Mouse (Mus musculus) E14TG2a.4 (cell line): ENCODE measurements around the gene Lin52.

ENCODE experiments used
- CTCF ChIP-seq: conservative IDR thresholded peaks from 2 replicates; pipeline ENCODE4 v1.5.1; 2014; ENCODE audit warnings: low read length
- POU5F1 ChIP-seq: IDR thresholded peaks from 2 replicates; pipeline ENCODE4 v1.6.1; 2014; ENCODE audit warnings: low read length, borderline replicate concordance

DNA sequence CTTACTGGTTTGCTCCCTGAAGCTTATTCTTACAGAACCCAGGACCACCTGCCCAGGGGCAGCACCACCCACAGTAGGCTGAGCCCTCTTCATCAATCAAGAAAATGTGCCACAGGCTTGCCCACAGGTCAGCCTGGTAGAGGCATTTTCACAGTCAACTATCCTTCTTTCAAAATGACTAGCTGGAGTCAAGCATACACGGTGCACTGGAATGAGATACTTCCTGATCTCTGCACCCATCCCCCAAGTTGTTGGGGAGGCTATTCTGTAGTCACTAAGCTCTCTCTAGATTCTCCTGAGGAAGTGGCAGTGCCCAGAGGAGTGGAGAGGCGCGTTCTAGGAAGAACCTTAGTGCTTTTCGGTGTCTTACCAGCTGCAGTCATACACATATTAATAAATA is 64.3 kb downstream of the Lin52 start:
- TF ChIP-seq CTCF, result no peak
- no peak for TF ChIP-seq POU5F1
